ENCODE assay signal across 18 mouse cellular contexts in genomic region chr1:83653661-83654060, GRCm38 (mm10).
"Had no signal": no experiment of that assay in that cellular context is flagged by ENCODE, and none has a peak within 500 bp of the region (broad histone marks: within the 10 kb centered on the region; RNA-seq: fewer than 3 reads in every experiment).

No protein-coding gene starts in this region.

- H3K27me3 ChIP-seq: limb, embryonic 12.5 days; liver, embryonic 13.5 days; lung, embryonic 15.5 days; megakaryocyte, embryonic 14.5 days had no signal

- DNase-seq: kidney, adult 8-10 months; kidney, postnatal 25 days; liver; liver, embryonic 13.5 days; liver, postnatal 0 days; lung, postnatal 14 days; right cerebral cortex, postnatal 4 days; spleen, adult 18-20 months; thymus, adult 2 months; thymus, postnatal 25 days had no signal

- H3K9ac ChIP-seq: limb, embryonic 12.5 days; liver, embryonic 13.5 days; liver, postnatal 0 days; lung, embryonic 15.5 days had no signal

- H3K4me2 ChIP-seq: limb, embryonic 12.5 days; liver, embryonic 13.5 days; lung, embryonic 15.5 days; midbrain, embryonic 11.5 days had no signal

- H3K9me3 ChIP-seq: limb, embryonic 12.5 days; liver, embryonic 13.5 days; lung, embryonic 15.5 days had no signal

- ATAC-seq: inflammation-experienced regulatory T-cells, adult 6 months; intestine, postnatal 0 days; liver, postnatal 0 days had no signal

- H3K4me1 ChIP-seq: limb, embryonic 12.5 days; liver, embryonic 13.5 days; lung, embryonic 15.5 days; megakaryocyte, embryonic 14.5 days had no signal

- H3K27ac ChIP-seq: left cerebral cortex, adult 2 months; limb, embryonic 12.5 days; liver, embryonic 13.5 days; lung, embryonic 15.5 days; macrophage had no signal

- H3K36me3 ChIP-seq: limb, embryonic 12.5 days; liver, embryonic 13.5 days; lung, embryonic 15.5 days had no signal

- H3K4me3 ChIP-seq: left cerebral cortex, adult 2 months; limb, embryonic 12.5 days; liver, embryonic 13.5 days; lung, embryonic 15.5 days; megakaryocyte, embryonic 14.5 days had no signal
